Mouse (Mus musculus): ENCODE data around the gene B3gnt4. TPM values are rescaled to one million over a fixed set of nuclear protein-coding genes. Genes with fewer than 3 reads are reported as not detected.
"Not testable (repeated sequence)": the region's sequence is repeated elsewhere in the genome, so short reads cannot be mapped to it uniquely, and the experiment has no call there.

B3gnt4 gene
- polyA plus RNA-seq, 1 experiment from 2014 or later = 0.20 TPM

GRCm38 (mm10) chr5:123489112-123489785 lies 21.0 kb upstream of the B3gnt4 start, which contains the start of the genes Lrrc43 and Il31:
Lrrc43 (plus strand) TSS chr5:123489305.
Il31 (minus strand) TSS chr5:123489489.
- no peak for ATAC-seq
- WGBS = 9% methylated on average over 25 of the region's 25 CpGs
- Histone ChIP-seq H3K27ac (ENCODE audit: low read depth, low read length) (no peak within 1 kb of the TSS), H3K27me3 (replicated peaks; ENCODE audit: control insufficient read depth, insufficient read depth, low read length) (no peaks in the 10 kb centered on the region), H3K36me3 (ENCODE audit: control insufficient read depth, insufficient read depth) (no peaks in the 10 kb centered on the region), H3K4me2 (replicated peaks; ENCODE audit: low read depth) (0 out of 2 replicates have a peak within 1 kb of the TSS, but pooled peaks have one; percentile 18), H3K4me3 (ENCODE audit: low read depth, low read length) (no peak within 1 kb of the TSS), H3K9me3 (ENCODE audit: control insufficient read depth) (no peaks in the 10 kb centered on the region), H3K4me1 (replicated peaks; ENCODE audit: control insufficient read depth, insufficient read depth, low read length) (no peaks in the 10 kb centered on the region), H3K9ac (ENCODE audit: low read depth, low read length) (no peak within 1 kb of the TSS)
- no peak for TF ChIP-seq CTCF (IDR thresholded peaks at IDR 0.05; ENCODE audit: low read depth)

DNA sequence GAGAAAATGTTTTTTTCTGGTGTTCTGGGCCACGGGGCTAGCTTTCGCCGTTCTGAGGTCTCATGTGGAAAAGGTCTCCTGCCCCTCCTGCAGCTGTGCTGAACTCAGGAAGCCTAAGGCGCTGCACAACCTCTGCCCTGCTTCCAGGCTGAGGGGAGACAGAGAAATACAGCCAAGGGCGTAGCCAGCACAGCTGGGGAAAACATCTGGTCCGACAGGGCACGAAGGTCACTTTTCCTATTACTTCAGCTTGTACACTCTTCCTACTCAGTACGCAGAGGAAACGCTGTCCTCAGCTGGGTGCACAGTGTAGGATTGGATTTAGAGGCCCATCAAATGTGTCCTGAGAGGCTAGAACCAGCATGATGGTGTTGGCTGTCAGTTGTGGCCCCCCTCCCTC lies 20.3 kb upstream of the B3gnt4 start:
- no peak overlapping the region for H3K27ac ChIP-seq (ENCODE audit: low read depth, low read length)
- no peaks in the 10 kb centered on the region for H3K27me3 ChIP-seq (replicated peaks; ENCODE audit: control insufficient read depth, insufficient read depth, low read length)
- no peaks in the 10 kb centered on the region for H3K36me3 ChIP-seq (ENCODE audit: control insufficient read depth, insufficient read depth)
- no peak for ATAC-seq
- no peaks in the 10 kb centered on the region for H3K4me1 ChIP-seq (replicated peaks; ENCODE audit: control insufficient read depth, insufficient read depth, low read length)
- H3K9ac ChIP-seq (ENCODE audit: low read depth, low read length) = no peak overlapping the region
- H3K4me2 ChIP-seq (replicated peaks; ENCODE audit: low read depth) = no peak overlapping the region
- 44% methylated on average over 9 of the region's 9 CpGs for WGBS
- TF ChIP-seq CTCF (IDR thresholded peaks at IDR 0.05; ENCODE audit: low read depth) = no peak
- H3K9me3 ChIP-seq (ENCODE audit: control insufficient read depth) = no peaks in the 10 kb centered on the region
- no peak overlapping the region for H3K4me3 ChIP-seq (ENCODE audit: low read depth, low read length)

DNA sequence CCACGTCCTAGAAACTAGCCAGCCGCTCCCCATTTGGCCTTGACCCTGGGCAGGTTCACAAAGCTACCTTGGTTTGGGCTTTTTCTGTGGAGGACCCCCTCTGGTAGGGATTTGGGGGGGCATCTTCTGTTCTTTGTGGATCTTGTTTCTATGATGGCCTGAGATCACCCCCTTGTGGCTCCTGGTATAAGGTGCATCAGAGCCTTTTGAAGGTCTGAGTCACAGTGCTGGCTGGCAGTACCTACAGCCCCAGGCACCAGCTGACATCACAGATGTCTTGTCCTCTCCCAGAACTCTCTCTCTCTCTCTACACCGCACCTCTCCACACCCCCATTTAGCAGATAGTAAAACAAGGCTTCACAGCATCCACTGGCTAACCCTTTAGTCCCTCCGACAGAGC lies 10.5 kb upstream of the B3gnt4 start:
- H3K4me3 ChIP-seq (ENCODE audit: low read depth, low read length) = no peak overlapping the region
- no peak overlapping the region for H3K4me2 ChIP-seq (replicated peaks; ENCODE audit: low read depth)
- H3K36me3 ChIP-seq (ENCODE audit: control insufficient read depth, insufficient read depth) = no peaks in the 10 kb centered on the region
- 0 out of 2 replicates have a peak, but pooled peaks cover 4% of the 10 kb centered on the region for H3K4me1 ChIP-seq (replicated peaks; ENCODE audit: control insufficient read depth, insufficient read depth, low read length)
- H3K27ac ChIP-seq (ENCODE audit: low read depth, low read length) = no peak overlapping the region
- 42% methylated on average over 4 of the region's 4 CpGs for WGBS
- H3K9me3 ChIP-seq (ENCODE audit: control insufficient read depth) = no peaks in the 10 kb centered on the region
- H3K9ac ChIP-seq (ENCODE audit: low read depth, low read length) = no peak overlapping the region
- H3K27me3 ChIP-seq (replicated peaks; ENCODE audit: control insufficient read depth, insufficient read depth, low read length) = no peaks in the 10 kb centered on the region
- no peak for ATAC-seq
- TF ChIP-seq CTCF (IDR thresholded peaks at IDR 0.05; ENCODE audit: low read depth) = peak; percentile 72

- H3K4me2 ChIP-seq (replicated peaks; ENCODE audit: low read depth) = no peak overlapping the region
- no peak overlapping the region for H3K9ac ChIP-seq (ENCODE audit: low read depth, low read length)
- no peak for ATAC-seq
- no peak for TF ChIP-seq CTCF (IDR thresholded peaks at IDR 0.05; ENCODE audit: low read depth)
- no peaks in the 10 kb centered on the region for H3K36me3 ChIP-seq (ENCODE audit: control insufficient read depth, insufficient read depth)
- H3K27me3 ChIP-seq (replicated peaks; ENCODE audit: control insufficient read depth, insufficient read depth, low read length) = peaks cover 5% of the 10 kb centered on the region; the same call in 1 of the 2 replicates
- 43% methylated on average over 4 of the region's 4 CpGs for WGBS
- H3K4me3 ChIP-seq (ENCODE audit: low read depth, low read length) = no peak overlapping the region
- H3K4me1 ChIP-seq (replicated peaks; ENCODE audit: control insufficient read depth, insufficient read depth, low read length) = 0 out of 2 replicates have a peak, but pooled peaks cover 4% of the 10 kb centered on the region
- H3K27ac ChIP-seq (ENCODE audit: low read depth, low read length) = no peak overlapping the region
- no peaks in the 10 kb centered on the region for H3K9me3 ChIP-seq (ENCODE audit: control insufficient read depth)
Measured at GRCm38 (mm10) chr5:123501973-123502372, 8.3 kb upstream of the B3gnt4 start.

- Histone ChIP-seq H3K4me3 (ENCODE audit: low read depth, low read length) (peak overlapping the region; percentile 56), H3K27ac (ENCODE audit: low read depth, low read length) (no peak overlapping the region), H3K4me1 (replicated peaks; ENCODE audit: control insufficient read depth, insufficient read depth, low read length) (0 out of 2 replicates have a peak, but pooled peaks cover 4% of the 10 kb centered on the region), H3K4me2 (replicated peaks; ENCODE audit: low read depth) (peak overlapping the region; percentile 91), H3K27me3 (replicated peaks; ENCODE audit: control insufficient read depth, insufficient read depth, low read length) (peaks cover 22% of the 10 kb centered on the region; the same call in 1 of the 2 replicates), H3K9me3 (ENCODE audit: control insufficient read depth) (no peaks in the 10 kb centered on the region), H3K36me3 (ENCODE audit: control insufficient read depth, insufficient read depth) (no peaks in the 10 kb centered on the region; the same call in 1 of the 2 replicates), H3K9ac (ENCODE audit: low read depth, low read length) (peak overlapping the region; percentile 11; the same call in 1 of the 2 replicates)
- peak; percentile 66 for ATAC-seq
- peak; percentile 31; the same call in 1 of the 2 replicates for TF ChIP-seq CTCF (IDR thresholded peaks at IDR 0.05; ENCODE audit: low read depth)
- WGBS = under 1% methylated on average over 59 of the region's 59 CpGs
Measured at GRCm38 (mm10) chr5:123507936-123508723, 2.1 kb upstream of the B3gnt4 start.

GRCm38 (mm10) chr5:123508921-123509320 lies 1.3 kb upstream of the B3gnt4 start:
- Histone ChIP-seq H3K9me3 (ENCODE audit: control insufficient read depth) (no peaks in the 10 kb centered on the region), H3K4me1 (replicated peaks; ENCODE audit: control insufficient read depth, insufficient read depth, low read length) (0 out of 2 replicates have a peak, but pooled peaks cover 4% of the 10 kb centered on the region), H3K4me3 (ENCODE audit: low read depth, low read length) (peak overlapping the region; percentile 56), H3K27ac (ENCODE audit: low read depth, low read length) (no peak overlapping the region), H3K9ac (ENCODE audit: low read depth, low read length) (0 out of 2 replicates have a peak overlapping the region, but pooled peaks have one; percentile 11), H3K27me3 (replicated peaks; ENCODE audit: control insufficient read depth, insufficient read depth, low read length) (peaks cover 22% of the 10 kb centered on the region; the same call in 1 of the 2 replicates), H3K4me2 (replicated peaks; ENCODE audit: low read depth) (peak overlapping the region; percentile 91), H3K36me3 (ENCODE audit: control insufficient read depth, insufficient read depth) (no peaks in the 10 kb centered on the region; the same call in 1 of the 2 replicates)
- no peak for ATAC-seq
- WGBS = 12% methylated on average over 12 of the region's 12 CpGs
- TF ChIP-seq CTCF (IDR thresholded peaks at IDR 0.05; ENCODE audit: low read depth) = no peak

DNA sequence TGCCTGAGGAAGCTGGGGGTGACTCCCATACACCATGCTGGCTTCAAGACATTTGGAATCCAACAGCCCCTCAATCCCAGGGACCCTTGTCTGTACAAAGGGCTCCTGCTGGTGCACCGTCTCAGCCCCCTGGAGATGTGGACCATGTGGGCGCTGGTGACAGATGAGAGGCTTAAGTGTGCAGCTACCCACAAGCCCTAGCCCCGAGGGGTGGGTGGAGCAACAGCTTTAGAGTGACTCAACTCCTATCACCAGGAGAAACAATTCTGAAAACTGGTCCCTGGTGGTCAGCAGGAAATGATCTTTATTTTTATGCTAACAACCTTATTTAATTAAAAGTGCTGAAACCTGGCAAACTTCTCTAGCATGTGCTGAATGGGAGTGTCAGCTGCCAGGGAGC lies 1.2 kb downstream of the B3gnt4 start:
- H3K9me3 ChIP-seq (ENCODE audit: control insufficient read depth); ATAC-seq; H3K27ac ChIP-seq (ENCODE audit: low read depth, low read length); H3K4me3 ChIP-seq (ENCODE audit: low read depth, low read length); H3K9ac ChIP-seq (ENCODE audit: low read depth, low read length); H3K4me1 ChIP-seq (replicated peaks; ENCODE audit: control insufficient read depth, insufficient read depth, low read length); H3K36me3 ChIP-seq (ENCODE audit: control insufficient read depth, insufficient read depth); H3K4me2 ChIP-seq (replicated peaks; ENCODE audit: low read depth): not testable (repeated sequence)
- peaks cover 17% of the 10 kb centered on the region; the same call in 1 of the 2 replicates for H3K27me3 ChIP-seq (replicated peaks; ENCODE audit: control insufficient read depth, insufficient read depth, low read length)
- WGBS = 87% methylated on average over 3 of the region's 3 CpGs
